Comparison of ENCODE assay signal across 16 mouse cellular contexts in genomic region chr1:135426645-135427044, GRCm38 (mm10). TPM values are rescaled to one million over a fixed set of nuclear protein-coding genes. Genes with fewer than 3 reads are reported as not detected.
DNase-seq lines count a peak whose midpoint lies in the region; ATAC-seq and TF ChIP-seq lines count a peak whose summit lies in the region.
"Had no signal": no experiment of that assay in that cellular context is flagged by ENCODE, and none has a peak within 500 bp of the region (broad histone marks: within the 10 kb centered on the region; RNA-seq: fewer than 3 reads in every experiment).

No protein-coding gene starts in this region.

- peak; percentile 25 to 34 for DNase-seq in cerebellum, adult 2 months
- DNase-seq in cerebellum, postnatal 10 days = no peak
- peak; percentile 26 for DNase-seq in midbrain, embryonic 11.5 days (ENCODE audit: low spot score, missing footprints)
- peak; percentile 22 for DNase-seq in cerebellum, adult 9-11 months
- DNase-seq in hindbrain, embryonic 10.5 days (ENCODE audit: low spot score) = no peak
- DNase-seq: adrenal gland, postnatal 10 days; gastrocnemius, postnatal 10 days; heart, postnatal 36 days; kidney, adult 18-20 months had no signal

- H3K9me3 ChIP-seq in midbrain, embryonic 11.5 days (ENCODE audit: control insufficient read depth, low read length) = no peaks in the 10 kb centered on the region
- no peaks in the 10 kb centered on the region for H3K9me3 ChIP-seq in midbrain, embryonic 13.5 days
- H3K9me3 ChIP-seq in hindbrain, embryonic 10.5 days = no peaks in the 10 kb centered on the region
- H3K9me3 ChIP-seq: embryonic facial prominence, embryonic 12.5 days; forebrain, embryonic 15.5 days; G1E; heart, embryonic 13.5 days; hindbrain, embryonic 13.5 days had no signal

- TF ChIP-seq POLR2A in cerebellum, adult 2 months (IDR thresholded peaks at IDR 0.05; ENCODE audit: borderline replicate concordance, insufficient read depth, low read length) = no peak

- no peak overlapping the region for H3K4me2 ChIP-seq in midbrain, embryonic 11.5 days
- no peak overlapping the region for H3K4me2 ChIP-seq in midbrain, embryonic 13.5 days (replicated peaks)
- H3K4me2 ChIP-seq: embryonic facial prominence, embryonic 12.5 days; forebrain, embryonic 15.5 days; heart, embryonic 13.5 days; hindbrain, embryonic 13.5 days had no signal

- H3K36me3 ChIP-seq in midbrain, embryonic 11.5 days (ENCODE audit: control insufficient read depth, insufficient read depth, low read length) = peaks cover 10% of the 10 kb centered on the region; the same call in 1 of the 2 replicates
- H3K36me3 ChIP-seq in midbrain, embryonic 13.5 days = peaks cover 39% of the 10 kb centered on the region
- peaks cover 59% of the 10 kb centered on the region for H3K36me3 ChIP-seq in hindbrain, embryonic 10.5 days

- TF ChIP-seq CTCF in cerebellum, adult 2 months (IDR thresholded peaks at IDR 0.05; ENCODE audit: borderline replicate concordance, insufficient read depth, low read depth, low read length) = no peak

- ATAC-seq in midbrain, embryonic 11.5 days (ENCODE audit: low FRiP score) = no peak
- ATAC-seq in midbrain, embryonic 13.5 days = no peak
- ATAC-seq: forebrain, embryonic 15.5 days; hindbrain, postnatal 0 days had no signal

- H3K27me3 ChIP-seq in cerebellum, adult 2 months (ENCODE audit: control insufficient read depth, insufficient read depth, low read length) = no peaks in the 10 kb centered on the region
- no peaks in the 10 kb centered on the region for H3K27me3 ChIP-seq in midbrain, embryonic 11.5 days (ENCODE audit: control insufficient read depth, insufficient read depth, low read length)
- H3K27me3 ChIP-seq in midbrain, embryonic 13.5 days = no peaks in the 10 kb centered on the region
- H3K27me3 ChIP-seq in hindbrain, embryonic 10.5 days (ENCODE audit: insufficient read depth, poor library complexity, severe bottlenecking) = no peaks in the 10 kb centered on the region
- H3K27me3 ChIP-seq: embryonic facial prominence, embryonic 12.5 days; forebrain, embryonic 15.5 days; heart, embryonic 13.5 days; hindbrain, embryonic 13.5 days had no signal

- H3K4me3 ChIP-seq in cerebellum, adult 2 months (replicated peaks; ENCODE audit: insufficient read depth, low read depth, low read length) = no peak overlapping the region
- H3K4me3 ChIP-seq in midbrain, embryonic 11.5 days (ENCODE audit: low read depth, low read length) = no peak overlapping the region
- H3K4me3 ChIP-seq in midbrain, embryonic 13.5 days (replicated peaks) = no peak overlapping the region
- H3K4me3 ChIP-seq in hindbrain, embryonic 10.5 days = no peak overlapping the region
- H3K4me3 ChIP-seq: embryonic facial prominence, embryonic 12.5 days; forebrain, embryonic 15.5 days; heart, embryonic 13.5 days; hindbrain, embryonic 13.5 days had no signal

- H3K4me1 ChIP-seq in cerebellum, adult 2 months (ENCODE audit: control insufficient read depth, insufficient read depth, low read length) = peaks cover 4% of the 10 kb centered on the region; the same call in 1 of the 2 replicates
- peaks cover 24% of the 10 kb centered on the region for H3K4me1 ChIP-seq in midbrain, embryonic 11.5 days (ENCODE audit: control insufficient read depth, insufficient read depth, low read length)
- H3K4me1 ChIP-seq in midbrain, embryonic 13.5 days (replicated peaks) = peaks cover 44% of the 10 kb centered on the region
- H3K4me1 ChIP-seq in hindbrain, embryonic 10.5 days (replicated peaks) = peaks cover 38% of the 10 kb centered on the region

- H3K9ac ChIP-seq in midbrain, embryonic 11.5 days (ENCODE audit: low read length) = no peak overlapping the region
- H3K9ac ChIP-seq in midbrain, embryonic 13.5 days (replicated peaks) = no peak overlapping the region
- H3K9ac ChIP-seq: embryonic facial prominence, embryonic 12.5 days; forebrain, embryonic 15.5 days; heart, embryonic 13.5 days; hindbrain, embryonic 13.5 days had no signal

- 39% methylated on average over 10 of the region's 10 CpGs for WGBS in cerebellum, adult 2 months
- 98% methylated on average over 10 of the region's 10 CpGs for WGBS in midbrain, embryonic 11.5 days
- WGBS in midbrain, embryonic 13.5 days = 93% methylated on average over 10 of the region's 10 CpGs
- WGBS in hindbrain, embryonic 10.5 days = 96% methylated on average over 10 of the region's 10 CpGs

- H3K27ac ChIP-seq in cerebellum, adult 2 months (ENCODE audit: insufficient read depth, low read length) = no peak overlapping the region
- no peak overlapping the region for H3K27ac ChIP-seq in midbrain, embryonic 11.5 days (ENCODE audit: low read depth, low read length)
- H3K27ac ChIP-seq in midbrain, embryonic 13.5 days = no peak overlapping the region
- no peak overlapping the region for H3K27ac ChIP-seq in hindbrain, embryonic 10.5 days
- H3K27ac ChIP-seq: embryonic facial prominence, embryonic 12.5 days; forebrain, embryonic 15.5 days; heart, embryonic 13.5 days; hindbrain, embryonic 13.5 days; hindbrain, postnatal 0 days had no signal

RNA-seq across cellular contexts. Expression of gene Ipo9, which starts 3.7 kb away (rescaled TPM):
- polyA plus RNA-seq in cerebellum, adult 2 months (2012; rRNA removed) = 139 and 157 TPM in 2 replicates
- 167 and 188 TPM in 2 replicates for polyA plus RNA-seq in midbrain, embryonic 11.5 days (2014; fragmentation: Nextera tagmentation; extraction: Ambion mirVana)
- polyA plus RNA-seq in midbrain, embryonic 13.5 days (2015; fragmentation: Nextera tagmentation; extraction: Ambion mirVana) = 136 and 142 TPM in 2 replicates
- 164 and 186 TPM in 2 replicates for polyA plus RNA-seq in hindbrain, embryonic 10.5 days (2016; fragmentation: Nextera tagmentation; extraction: Ambion mirVana)

RNA-seq across cellular contexts. Expression of gene Shisa4, which starts 51.6 kb away (rescaled TPM):
- 130 and 147 TPM in 2 replicates for polyA plus RNA-seq in cerebellum, adult 2 months (2012; rRNA removed)
- polyA plus RNA-seq in midbrain, embryonic 11.5 days (2014; fragmentation: Nextera tagmentation; extraction: Ambion mirVana) = 46.5 and 47.2 TPM in 2 replicates
- polyA plus RNA-seq in midbrain, embryonic 13.5 days (2015; fragmentation: Nextera tagmentation; extraction: Ambion mirVana) = 83.7 and 84.8 TPM in 2 replicates
- 63.3 and 72.2 TPM in 2 replicates for polyA plus RNA-seq in hindbrain, embryonic 10.5 days (2016; fragmentation: Nextera tagmentation; extraction: Ambion mirVana)
- polyA plus RNA-seq: G1E had no signal

Comparison
In these comparisons a context has a peak if more than half of its experiments do, and no peak if none do; other contexts are left out.
1. DNase-seq: peak in cerebellum, adult 2 months (2 of 2), midbrain, embryonic 11.5 days (single experiment) and cerebellum, adult 9-11 months (single experiment); none in cerebellum, postnatal 10 days (0 of 2) and hindbrain, embryonic 10.5 days (single experiment).